Comparison of ENCODE assay signal across 14 mouse cellular contexts in the genomic region with DNA sequence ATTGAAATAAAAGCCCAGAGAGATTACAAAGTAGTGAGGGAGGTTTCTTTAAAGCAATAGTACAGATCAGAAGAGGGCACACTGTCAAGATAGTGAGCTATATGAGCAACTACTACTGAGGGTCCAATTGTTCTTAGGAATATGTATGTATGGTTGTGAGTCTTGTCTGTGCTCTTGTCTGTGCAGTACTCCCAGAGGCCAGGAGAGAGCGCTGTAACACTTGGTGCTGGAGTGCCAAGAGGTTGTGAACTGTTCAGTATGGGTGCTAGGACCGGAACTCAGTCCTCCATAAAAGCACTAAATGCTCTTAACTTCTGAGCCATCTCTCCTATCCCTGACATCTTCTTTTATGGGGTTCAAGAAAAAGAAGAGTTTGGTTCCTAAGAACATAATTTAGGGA. TPM values are rescaled to one million over a fixed set of nuclear protein-coding genes. Genes with fewer than 3 reads are reported as not detected.
DNase-seq lines count a peak whose midpoint lies in the region; ATAC-seq and TF ChIP-seq lines count a peak whose summit lies in the region.
"Had no signal": no experiment of that assay in that cellular context is flagged by ENCODE, and none has a peak within 500 bp of the region (broad histone marks: within the 10 kb centered on the region; RNA-seq: fewer than 3 reads in every experiment).

No protein-coding gene starts in this region.

- H3K79me2 ChIP-seq in heart, adult 2 months (replicated peaks; ENCODE audit: control insufficient read depth, insufficient read depth, low read length), result no peaks in the 10 kb centered on the region

- no peaks in the 10 kb centered on the region for H3K27me3 ChIP-seq in heart, adult 2 months (ENCODE audit: control insufficient read depth, insufficient read depth, low read length)
- H3K27me3 ChIP-seq in midbrain, embryonic 11.5 days (ENCODE audit: control insufficient read depth, insufficient read depth, low read length), result no peaks in the 10 kb centered on the region
- H3K27me3 ChIP-seq in midbrain, embryonic 13.5 days, result no peaks in the 10 kb centered on the region
- no peaks in the 10 kb centered on the region for H3K27me3 ChIP-seq in splenic B cell, adult 2 months (ENCODE audit: control insufficient read depth, insufficient read depth, low read length, poor library complexity, severe bottlenecking)

- no peak overlapping the region for H3K4me2 ChIP-seq in midbrain, embryonic 11.5 days
- H3K4me2 ChIP-seq in midbrain, embryonic 13.5 days (replicated peaks), result no peak overlapping the region

- TF ChIP-seq CTCF in heart, adult 2 months (IDR thresholded peaks at IDR 0.05), result peak; percentile 30

- WGBS in heart, adult 2 months, result 80% methylated on average over 2 of the region's 2 CpGs
- WGBS in midbrain, embryonic 11.5 days, result 69% methylated on average over 2 of the region's 2 CpGs
- 69% methylated on average over 2 of the region's 2 CpGs for WGBS in midbrain, embryonic 13.5 days

- intact Hi-C loops in heart, adult 2 months (cut with DNase I), result no loop called here
- intact Hi-C loops in heart, postnatal 25 days (cut with DNase I), result no loop called here

- TF ChIP-seq EP300 in heart, adult 2 months (IDR thresholded peaks at IDR 0.05; ENCODE audit: insufficient read depth, low read depth, low read length), result no peak

- no peak for ATAC-seq in midbrain, embryonic 11.5 days (ENCODE audit: low FRiP score)
- ATAC-seq in midbrain, embryonic 13.5 days, result no peak

- no peaks in the 10 kb centered on the region for H3K36me3 ChIP-seq in heart, adult 2 months (ENCODE audit: control insufficient read depth, insufficient read depth, low read length)
- H3K36me3 ChIP-seq in midbrain, embryonic 11.5 days (ENCODE audit: control insufficient read depth, insufficient read depth, low read length), result no peaks in the 10 kb centered on the region
- H3K36me3 ChIP-seq in midbrain, embryonic 13.5 days, result no peaks in the 10 kb centered on the region
- no peaks in the 10 kb centered on the region for H3K36me3 ChIP-seq in ES-E14 (ENCODE audit: control insufficient read depth, insufficient read depth, low read length, poor library complexity, severe bottlenecking)
- no peaks in the 10 kb centered on the region for H3K36me3 ChIP-seq in splenic B cell, adult 2 months (ENCODE audit: control insufficient read depth, insufficient read depth, low read length, poor library complexity, severe bottlenecking)

- no peak for TF ChIP-seq POLR2A in heart, adult 2 months (IDR thresholded peaks at IDR 0.05; ENCODE audit: insufficient read depth, low read depth, low read length)

- no peak for DNase-seq in heart, adult 2 months
- no peak for DNase-seq in heart, postnatal 4 days
- DNase-seq in midbrain, embryonic 11.5 days (ENCODE audit: low spot score, missing footprints), result peak; percentile 8
- DNase-seq in ES-E14 (ENCODE audit: low read depth, low spot score), result peak; percentile 45
- DNase-seq in splenic B cell, adult 2 months (ENCODE audit: low read depth, low spot score), result peak; percentile 30
- no peak for DNase-seq in gastrocnemius, postnatal 25 days
- DNase-seq in heart, postnatal 25 days (ENCODE audit: low spot score), result no peak
- DNase-seq: cerebellum, adult 9-11 months; kidney, adult 9 months; lung, adult 18-20 months; right cerebral cortex, postnatal 14 days had no signal

- H3K4me3 ChIP-seq in heart, adult 2 months, result no peak overlapping the region
- no peak overlapping the region for H3K4me3 ChIP-seq in midbrain, embryonic 11.5 days (ENCODE audit: low read depth, low read length)
- H3K4me3 ChIP-seq in midbrain, embryonic 13.5 days (replicated peaks), result no peak overlapping the region
- no peak overlapping the region for H3K4me3 ChIP-seq in ES-E14 (ENCODE audit: insufficient read depth in 1 of 2, low read depth in 1 of 2, low read length in 2 of 2, poor library complexity in 1 of 2, severe bottlenecking in 1 of 2)

- in situ Hi-C loops in ES-E14 (cut with MboI; ENCODE audit: low sequenced_read_pairs in 2 of 2, unreplicated experiment in 2 of 2), result no loop called here

- H3K9me3 ChIP-seq in midbrain, embryonic 11.5 days (ENCODE audit: control insufficient read depth, low read length), result no peaks in the 10 kb centered on the region
- no peaks in the 10 kb centered on the region for H3K9me3 ChIP-seq in midbrain, embryonic 13.5 days
- no peaks in the 10 kb centered on the region for H3K9me3 ChIP-seq in ES-E14 (ENCODE audit: control insufficient read depth, insufficient read depth, low read depth, low read length)

- H3K27ac ChIP-seq in heart, adult 2 months, result no peak overlapping the region
- H3K27ac ChIP-seq in midbrain, embryonic 11.5 days (ENCODE audit: low read depth, low read length), result no peak overlapping the region
- H3K27ac ChIP-seq in midbrain, embryonic 13.5 days, result no peak overlapping the region
- no peak overlapping the region for H3K27ac ChIP-seq in ES-E14 (ENCODE audit: insufficient read depth, low read depth, low read length, poor library complexity, severe bottlenecking)

- H3K4me1 ChIP-seq in heart, adult 2 months (ENCODE audit: control insufficient read depth, insufficient read depth, low read length), result peaks cover 2% of the 10 kb centered on the region; the same call in 1 of the 2 replicates
- no peaks in the 10 kb centered on the region for H3K4me1 ChIP-seq in midbrain, embryonic 11.5 days (ENCODE audit: control insufficient read depth, insufficient read depth, low read length)
- H3K4me1 ChIP-seq in midbrain, embryonic 13.5 days (replicated peaks), result no peaks in the 10 kb centered on the region
- H3K4me1 ChIP-seq in ES-E14 (ENCODE audit: control insufficient read depth in 2 of 2, insufficient read depth in 2 of 2, low read length in 2 of 2, poor library complexity in 1 of 2), result peaks cover 2 to 19% of the 10 kb centered on the region in 2 experiments

- no peak overlapping the region for H3K9ac ChIP-seq in heart, adult 2 months (ENCODE audit: low read depth, low read length)
- no peak overlapping the region for H3K9ac ChIP-seq in midbrain, embryonic 11.5 days (ENCODE audit: low read length)
- H3K9ac ChIP-seq in midbrain, embryonic 13.5 days (replicated peaks), result no peak overlapping the region
- no peak overlapping the region for H3K9ac ChIP-seq in ES-E14 (ENCODE audit: insufficient read depth, low read depth, low read length, poor library complexity, severe bottlenecking)

TF ChIP-seq in ES-E14, 5 proteins besides CTCF, POLR2A, EP300 and RAD21:
- TF ChIP-seq HCFC1 (IDR thresholded peaks at IDR 0.05; ENCODE audit: borderline replicate concordance, insufficient read depth, low read length) (no peak), ZC3H11A (IDR thresholded peaks at IDR 0.05; ENCODE audit: borderline replicate concordance, low read depth, low read length) (peak; percentile 22; the same call in 1 of the 2 replicates)

RNA-seq across cellular contexts. Expression of gene Pbld1, which starts 5.4 kb away (rescaled TPM):
- total RNA-seq in heart, adult 2 months (2021), result 1 to 10 TPM in 1 of 2 experiments, under 1 TPM in 1; 0.89 to 1.5 TPM
- polyA plus RNA-seq in heart, adult 2 months (2012; rRNA removed), result 1.0 and 1.2 TPM in 2 replicates
- total RNA-seq in heart, postnatal 4 days (2021), result under 1 TPM; 0.59 to 0.93 TPM
- polyA plus RNA-seq in midbrain, embryonic 11.5 days (2014; fragmentation: Nextera tagmentation; extraction: Ambion mirVana), result 0.73 and 0.96 TPM in 2 replicates
- polyA plus RNA-seq in midbrain, embryonic 13.5 days (2015; fragmentation: Nextera tagmentation; extraction: Ambion mirVana), result 1.0 and 1.3 TPM in 2 replicates
- total RNA-seq in ES-E14 (2012; rRNA removed), result 3.6 and 4.1 TPM in 2 replicates
- total RNA-seq in gastrocnemius, postnatal 25 days (2021), result 1 to 10 TPM in 1 of 2 experiments, under 1 TPM in 1; 0.35 to 1.1 TPM
- 1 to 10 TPM; 1.1 to 1.4 TPM for total RNA-seq in heart, postnatal 25 days (2021)

RNA-seq across cellular contexts. Expression of gene Pbld2, which starts 30.5 kb away (rescaled TPM):
- 1 to 10 TPM; 7.6 to 9.9 TPM for total RNA-seq in heart, adult 2 months (2021)
- 0.98 and 2.1 TPM in 2 replicates for polyA plus RNA-seq in heart, adult 2 months (2012; rRNA removed)
- 1 to 10 TPM; 2.4 to 2.7 TPM for total RNA-seq in heart, postnatal 4 days (2021)
- polyA plus RNA-seq in midbrain, embryonic 11.5 days (2014; fragmentation: Nextera tagmentation; extraction: Ambion mirVana), result 0.76 and 1.7 TPM in 2 replicates
- 1.3 TPM in 2 replicates for polyA plus RNA-seq in midbrain, embryonic 13.5 days (2015; fragmentation: Nextera tagmentation; extraction: Ambion mirVana)
- 0.58 and 2.1 TPM in 2 replicates for total RNA-seq in ES-E14 (2012; rRNA removed)
- total RNA-seq in gastrocnemius, postnatal 25 days (2021), result 1 to 10 TPM; 2.7 to 3.2 TPM
- 1 to 10 TPM; 7.0 to 8.0 TPM for total RNA-seq in heart, postnatal 25 days (2021)
- total RNA-seq: megakaryocyte progenitor cell, adult 5-6 weeks had no signal

RNA-seq across cellular contexts. Expression of gene Hnrnph3, which starts 30.6 kb away (rescaled TPM):
- total RNA-seq in heart, adult 2 months (2021), result 10 to 100 TPM; 33.5 to 34.5 TPM
- polyA plus RNA-seq in heart, adult 2 months (2012; rRNA removed), result 18.0 and 36.8 TPM in 2 replicates
- total RNA-seq in heart, postnatal 4 days (2021), result 10 to 100 TPM; 40.2 to 45.2 TPM
- 172 and 174 TPM in 2 replicates for polyA plus RNA-seq in midbrain, embryonic 11.5 days (2014; fragmentation: Nextera tagmentation; extraction: Ambion mirVana)
- 242 and 243 TPM in 2 replicates for polyA plus RNA-seq in midbrain, embryonic 13.5 days (2015; fragmentation: Nextera tagmentation; extraction: Ambion mirVana)
- total RNA-seq in ES-E14 (2012; rRNA removed), result 23.8 and 25.7 TPM in 2 replicates
- 10 to 100 TPM; 16.9 to 17.4 TPM for total RNA-seq in gastrocnemius, postnatal 25 days (2021)
- total RNA-seq in heart, postnatal 25 days (2021), result 10 to 100 TPM; 30.7 to 32.3 TPM

RNA-seq across cellular contexts. Expression of gene Atoh7, which starts 44.9 kb away (rescaled TPM):
- total RNA-seq in heart, adult 2 months (2021), result not detected
- polyA plus RNA-seq in heart, adult 2 months (2012; rRNA removed), result not detected in 2 replicates
- not detected for total RNA-seq in heart, postnatal 4 days (2021)
- 1.1 and 2.0 TPM in 2 replicates for polyA plus RNA-seq in midbrain, embryonic 11.5 days (2014; fragmentation: Nextera tagmentation; extraction: Ambion mirVana)
- 1.1 and 1.3 TPM in 2 replicates for polyA plus RNA-seq in midbrain, embryonic 13.5 days (2015; fragmentation: Nextera tagmentation; extraction: Ambion mirVana)
- 0.16 TPM in 1 of 2 replicates, not detected in the other for total RNA-seq in ES-E14 (2012; rRNA removed)
- not detected for total RNA-seq in gastrocnemius, postnatal 25 days (2021)
- total RNA-seq in heart, postnatal 25 days (2021), result not detected
- total RNA-seq: megakaryocyte progenitor cell, adult 5-6 weeks had no signal
- polyA plus RNA-seq: stomach, embryonic 14.5 days had no signal

Comparison
In these comparisons a context has a peak if more than half of its experiments do, and no peak if none do; other contexts are left out.
1. DNase-seq: peak in midbrain, embryonic 11.5 days (single experiment), ES-E14 (single experiment) and splenic B cell, adult 2 months (single experiment); none in heart, adult 2 months (0 of 2), heart, postnatal 4 days (single experiment), gastrocnemius, postnatal 25 days (single experiment) and heart, postnatal 25 days (single experiment).